Mouse (Mus musculus): ENCODE measurements around the gene Csf2rb.

- no peak for TF ChIP-seq CTCF (IDR thresholded peaks at IDR 0.05; ENCODE audit: low read depth, low read length)
- no peak for TF ChIP-seq POLR2AphosphoS5 (IDR thresholded peaks at IDR 0.05; ENCODE audit: insufficient replicate concordance, low read depth, low read length)
- no peak for TF ChIP-seq GATA1 (IDR thresholded peaks at IDR 0.05; ENCODE audit: borderline replicate concordance, low read length)
Measured at GRCm38 (mm10) chr15:78377859-78378258, 52.3 kb downstream of the Csf2rb start.

Measured in G1E (cell line).